Mouse (Mus musculus): ENCODE results near the gene Smtn. TPM values are rescaled to one million over a fixed set of nuclear protein-coding genes. Genes with fewer than 3 reads are reported as not detected.

Smtn gene
- polyA plus RNA-seq, 2 experiments from 2014 or later = 0.16 to 0.65 TPM

Other genes with a start within 250 kb of the Smtn start
- 10 to 100 TPM; 54.8 to 78.5 TPM for gene Pik3ip1, start 210.2 kb downstream of the Smtn start, polyA plus RNA-seq (2017; shearing (Covaris generic))
- 10 to 100 TPM; 70.9 to 98.5 TPM for gene Limk2, start 131.4 kb downstream of the Smtn start, polyA plus RNA-seq (2017; shearing (Covaris generic))
- gene Rnf185, start 88.2 kb downstream of the Smtn start, polyA plus RNA-seq (2017; shearing (Covaris generic)) = 10 to 100 TPM; 26.6 to 29.4 TPM
- gene Pla2g3, start 52.3 kb downstream of the Smtn start, polyA plus RNA-seq (2017; shearing (Covaris generic)) = under 1 TPM in 1 of 2 experiments, not detected in 1; 0.20 TPM
- under 1 TPM in 1 of 2 experiments, not detected in 1; 0.13 TPM for gene Inpp5j, start 35.8 kb downstream of the Smtn start, polyA plus RNA-seq (2017; shearing (Covaris generic))
- 1 to 10 TPM; 7.6 to 8.9 TPM for gene Selenom, start 25.9 kb downstream of the Smtn start, polyA plus RNA-seq (2017; shearing (Covaris generic))
- 10 to 100 TPM in 1 of 2 experiments, 1 to 10 TPM in 1; 8.1 to 10.7 TPM for gene Morc2a, start 108.6 kb upstream of the Smtn start, polyA plus RNA-seq (2017; shearing (Covaris generic))